Mouse (Mus musculus) thymus, adult 2 months (tissue): Measurements from ENCODE around the gene Sept9.

ENCODE experiments used
- CTCF ChIP-seq: fragments of 200-500 bp; IDR thresholded peaks from 2 replicates; pipeline ENCODE4 v1.5.1; 2012; ENCODE audit warnings: mild to moderate bottlenecking, control low read depth, low read length, moderate library complexity, borderline replicate concordance; ENCODE audit not compliant: control insufficient read depth, poor library complexity, insufficient read depth; ENCODE audit errors: extremely low read depth
- POLR2A ChIP-seq: fragments of 200-500 bp; IDR thresholded peaks from 2 replicates; pipeline ENCODE4 v1.6.1; 2012; ENCODE audit warnings: mild to moderate bottlenecking, low read length, control low read depth, moderate library complexity; ENCODE audit not compliant: control insufficient read depth, poor library complexity, insufficient read depth; ENCODE audit errors: extremely low read depth

GRCm38 (mm10) chr11:117407196-117407595, 207.7 kb downstream of the Sept9 start:
- no peak for TF ChIP-seq CTCF
- no peak for TF ChIP-seq POLR2A
